Mouse (Mus musculus): ENCODE measurements around the gene BC025446. TPM values are rescaled to one million over a fixed set of nuclear protein-coding genes. Genes with fewer than 3 reads are reported as not detected.

The BC025446 gene
- not detected in 2 replicates for polyA plus RNA-seq (2012; rRNA removed)

- DNase-seq (ENCODE audit: extremely low spot score in 1 of 2, low spot score in 1 of 2) = no peak
These were observed at the start of gene BC025446 for GRCm38 (mm10) chr15:75215778-75216691. BC025446 (plus strand) TSS chr15:75216376.

GRCm38 (mm10) chr15:75175506-75175905 lies 40.7 kb upstream of the BC025446 start:
- DNase-seq (ENCODE audit: extremely low spot score in 1 of 2, low spot score in 1 of 2) = peak in 1 of 2 experiments; percentile 40

- DNase-seq (ENCODE audit: extremely low spot score in 1 of 2, low spot score in 1 of 2) = no peak
These were observed 29.9 kb upstream of the BC025446 start for GRCm38 (mm10) chr15:75186291-75186690.

DNA sequence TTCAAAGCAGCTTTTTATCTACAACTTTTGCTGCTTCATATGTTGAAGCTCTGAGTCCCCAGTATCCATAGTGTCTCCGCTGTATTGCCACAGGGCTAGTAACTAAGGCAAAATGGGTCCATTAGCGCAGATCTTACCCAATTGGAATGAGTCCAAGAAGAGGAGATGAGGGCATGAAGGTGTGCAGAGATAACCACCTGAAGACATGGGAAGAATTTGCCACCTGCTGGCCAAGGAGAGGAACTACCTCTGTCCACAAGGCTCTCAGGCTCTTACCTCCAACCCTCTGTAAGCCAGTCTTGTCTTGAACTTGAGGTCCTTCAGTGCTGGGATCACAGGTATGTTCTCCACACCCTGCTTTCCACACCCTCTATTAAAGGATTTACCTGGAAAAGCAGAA lies 27.1 kb upstream of the BC025446 start:
- peak in 1 of 2 experiments; percentile 15 for DNase-seq (ENCODE audit: extremely low spot score in 1 of 2, low spot score in 1 of 2)

DNA sequence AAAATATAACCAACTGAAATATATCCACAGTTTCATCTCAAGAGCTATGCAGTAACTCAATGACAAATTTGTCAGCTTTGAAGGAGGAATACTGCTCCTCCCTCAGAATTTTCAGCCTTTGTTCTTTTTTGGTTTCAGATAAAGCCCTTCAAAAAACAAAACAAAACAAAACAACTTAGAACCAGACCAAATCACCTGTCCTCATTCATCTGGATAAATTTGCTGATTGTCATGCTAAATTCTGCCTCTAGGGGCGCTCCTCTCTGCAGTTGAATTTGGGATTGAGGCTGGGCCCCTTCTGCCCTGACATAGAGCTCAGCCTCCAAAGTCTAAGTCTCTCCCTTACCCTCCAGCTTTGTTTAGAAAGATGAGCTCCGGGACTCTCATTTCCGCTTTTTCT lies 25.6 kb upstream of the BC025446 start:
- peak in 1 of 2 experiments; percentile 4 for DNase-seq (ENCODE audit: extremely low spot score in 1 of 2, low spot score in 1 of 2)

DNA sequence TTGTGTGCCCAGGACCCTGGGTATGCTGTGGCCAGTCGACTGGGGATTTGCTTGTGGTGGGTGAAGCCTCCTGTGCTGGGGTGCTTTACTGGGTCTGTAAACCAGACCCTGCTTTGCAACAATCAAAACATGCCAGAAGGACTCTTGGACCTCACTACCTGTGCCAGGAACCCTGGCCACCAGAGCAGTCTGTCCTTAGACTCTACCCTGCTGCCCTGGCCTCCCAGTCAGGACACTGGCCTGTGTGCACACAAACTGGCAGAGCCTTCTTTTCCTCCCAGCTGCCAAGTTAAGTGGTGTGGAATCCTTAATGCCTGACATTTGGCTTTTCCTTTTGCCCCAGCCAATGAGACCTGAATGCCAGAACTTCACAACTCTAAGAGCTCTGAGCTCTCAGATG lies 655 bp downstream of the BC025446 start:
- DNase-seq (ENCODE audit: extremely low spot score in 1 of 2, low spot score in 1 of 2) = no peak

GRCm38 (mm10) chr15:75221942-75222341 lies 5.8 kb downstream of the BC025446 start:
- DNase-seq (ENCODE audit: extremely low spot score in 1 of 2, low spot score in 1 of 2) = no peak

DNA sequence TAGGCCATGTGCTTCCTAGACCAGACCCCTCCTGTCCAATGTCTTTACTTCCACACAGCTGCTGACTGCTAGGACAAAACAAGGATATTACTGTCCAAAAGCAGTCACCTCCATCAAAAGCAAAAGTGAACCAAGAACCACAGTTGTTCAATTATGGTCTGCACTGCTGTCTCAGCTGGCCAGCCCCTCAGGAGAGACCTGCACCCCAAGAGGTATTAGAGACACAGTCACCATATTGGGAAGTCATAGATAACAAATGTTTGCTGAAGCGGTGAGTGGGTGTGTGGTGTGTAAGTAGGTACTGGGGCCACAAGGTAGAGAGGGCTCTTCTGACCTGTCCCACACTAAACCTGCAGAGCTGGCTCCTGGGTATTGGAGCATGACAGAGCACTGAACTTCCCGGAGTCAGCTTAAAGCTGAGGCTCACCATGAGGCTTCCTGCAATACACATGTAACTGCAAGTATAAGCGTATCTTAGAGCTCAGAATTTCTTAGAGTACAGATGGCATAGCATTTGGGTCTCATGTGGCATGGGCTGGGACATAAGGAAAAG lies 21.6 kb downstream of the BC025446 start:
- no peak for DNase-seq (ENCODE audit: extremely low spot score in 1 of 2, low spot score in 1 of 2)

GRCm38 (mm10) chr15:75240558-75240957 lies 24.4 kb downstream of the BC025446 start:
- no peak for DNase-seq (ENCODE audit: extremely low spot score in 1 of 2, low spot score in 1 of 2)

- DNase-seq (ENCODE audit: extremely low spot score in 1 of 2, low spot score in 1 of 2) = no peak
These were observed 26.8 kb downstream of the BC025446 start for GRCm38 (mm10) chr15:75242756-75243640.

DNA sequence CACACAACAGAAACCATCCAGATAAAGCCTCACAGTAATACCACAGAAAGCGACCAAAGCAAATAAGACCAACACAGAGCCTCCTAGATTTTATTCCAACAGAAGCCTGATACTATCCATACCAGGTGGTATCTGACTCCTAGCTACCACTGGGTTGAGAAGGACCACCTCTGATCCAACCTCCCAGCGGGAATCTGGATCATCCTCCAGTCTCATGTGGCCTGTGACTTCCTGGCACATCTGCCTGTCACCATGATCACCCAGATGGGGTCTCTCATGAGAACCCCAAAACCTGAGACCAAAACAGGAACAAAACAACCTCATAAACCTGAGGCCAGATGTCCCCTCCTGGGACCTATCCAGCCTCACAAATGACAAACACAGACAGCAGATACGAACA lies 38.5 kb downstream of the BC025446 start:
- no peak for DNase-seq (ENCODE audit: extremely low spot score in 1 of 2, low spot score in 1 of 2)

GRCm38 (mm10) chr15:75265863-75266262 lies 49.7 kb downstream of the BC025446 start:
- DNase-seq (ENCODE audit: extremely low spot score in 1 of 2, low spot score in 1 of 2) = no peak

DNA sequence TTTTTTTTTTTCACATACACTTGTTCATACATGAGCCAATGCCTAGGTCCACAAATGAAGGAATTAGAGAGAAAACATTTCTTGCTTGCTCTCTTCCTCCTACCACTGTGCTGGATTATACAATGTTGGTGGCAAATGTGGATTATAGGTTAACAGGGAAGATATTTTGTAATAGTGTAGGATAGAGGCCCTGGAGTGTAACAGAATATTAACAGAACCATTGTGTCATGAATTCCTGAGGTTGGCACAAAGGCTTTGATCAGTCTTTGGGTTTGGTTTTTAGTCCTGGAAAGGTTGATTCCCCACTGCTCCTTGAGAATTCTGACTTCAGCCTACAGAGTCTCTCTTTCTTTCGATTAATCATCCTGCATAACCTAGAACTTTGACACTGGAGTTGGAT lies 50.5 kb downstream of the BC025446 start:
- no peak for DNase-seq (ENCODE audit: extremely low spot score in 1 of 2, low spot score in 1 of 2)

DNA sequence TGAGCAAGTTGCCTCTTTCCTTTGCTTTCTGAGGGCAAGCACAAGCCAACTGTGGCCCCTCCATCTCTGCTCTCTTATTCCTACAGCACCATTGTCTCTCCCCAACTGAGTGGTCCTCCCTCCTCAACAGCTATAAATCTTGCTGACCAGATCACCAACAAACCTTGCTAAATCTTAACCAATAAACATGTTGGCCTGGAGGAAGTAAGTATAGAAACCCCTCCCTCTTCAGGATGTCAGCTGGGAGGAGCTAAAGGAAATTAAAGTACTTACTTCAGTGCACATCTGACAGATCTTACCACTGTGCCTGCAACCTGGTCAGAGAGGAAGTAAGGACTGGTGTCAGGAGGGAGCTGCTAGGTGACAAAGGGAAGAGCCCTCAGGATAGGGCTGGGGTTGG lies 51.9 kb downstream of the BC025446 start, which contains the start of gene Ly6f:
TSS of gene Ly6f (plus strand) at position 301 of the 400 bp plus-strand sequence.
- no peak for DNase-seq (ENCODE audit: extremely low spot score in 1 of 2, low spot score in 1 of 2)

GRCm38 (mm10) chr15:75268916-75269829 lies 53.0 kb downstream of the BC025446 start:
- DNase-seq (ENCODE audit: extremely low spot score in 1 of 2, low spot score in 1 of 2) = no peak

GRCm38 (mm10) chr15:75270169-75270568 lies 54.0 kb downstream of the BC025446 start:
- DNase-seq (ENCODE audit: extremely low spot score in 1 of 2, low spot score in 1 of 2) = no peak

DNA sequence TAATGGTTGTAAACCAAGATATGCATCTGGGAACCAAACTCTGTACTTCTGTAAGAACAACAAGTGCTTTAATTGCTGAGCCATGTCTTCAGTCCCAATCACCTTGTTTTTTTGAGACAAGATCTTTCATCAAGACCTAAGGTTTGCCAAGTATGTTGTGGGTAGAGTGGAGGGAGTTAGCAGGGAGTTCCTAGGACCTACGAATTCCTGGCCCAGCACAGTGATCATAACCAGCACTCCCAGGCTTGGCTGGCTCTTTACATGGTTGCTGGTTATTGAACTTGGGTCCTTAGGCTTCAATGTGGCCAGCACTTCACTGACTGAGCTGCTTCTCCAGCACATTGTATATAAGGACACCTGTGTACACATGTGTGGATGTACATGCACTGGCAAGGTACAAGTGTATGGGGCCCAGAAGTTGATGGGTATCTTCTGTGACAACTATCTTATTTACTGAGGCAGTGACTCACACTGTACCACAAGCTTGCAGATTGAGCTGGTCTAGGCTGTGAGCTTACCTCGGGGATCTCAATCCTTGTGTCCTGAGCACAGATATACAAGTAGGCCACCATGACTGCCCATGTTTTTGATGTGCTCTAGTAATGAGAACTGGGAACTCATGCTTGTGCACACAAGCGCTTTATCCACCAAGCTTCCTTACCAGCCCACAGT lies 54.7 kb downstream of the BC025446 start:
- DNase-seq (ENCODE audit: extremely low spot score in 1 of 2, low spot score in 1 of 2) = no peak

DNA sequence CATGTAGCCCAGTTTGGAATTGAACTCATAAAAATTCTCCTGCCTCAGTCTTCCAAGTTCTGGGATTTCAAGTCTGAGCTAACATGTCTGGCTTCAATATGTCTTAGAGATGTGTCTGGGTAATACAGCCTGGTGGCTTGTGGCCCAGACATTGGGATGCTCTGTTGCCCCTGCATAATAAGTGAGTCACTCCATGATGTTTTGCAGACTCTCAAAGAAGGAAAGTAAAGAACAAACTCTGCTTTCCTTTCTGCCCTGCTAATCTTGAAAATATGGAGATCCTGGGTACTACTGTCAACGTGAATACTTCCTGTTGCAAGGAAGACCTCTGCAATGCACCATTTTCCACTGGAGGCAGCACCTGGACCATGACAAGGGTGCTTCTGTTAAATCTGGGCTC lies 55.2 kb downstream of the BC025446 start:
- no peak for DNase-seq (ENCODE audit: extremely low spot score in 1 of 2, low spot score in 1 of 2)

DNA sequence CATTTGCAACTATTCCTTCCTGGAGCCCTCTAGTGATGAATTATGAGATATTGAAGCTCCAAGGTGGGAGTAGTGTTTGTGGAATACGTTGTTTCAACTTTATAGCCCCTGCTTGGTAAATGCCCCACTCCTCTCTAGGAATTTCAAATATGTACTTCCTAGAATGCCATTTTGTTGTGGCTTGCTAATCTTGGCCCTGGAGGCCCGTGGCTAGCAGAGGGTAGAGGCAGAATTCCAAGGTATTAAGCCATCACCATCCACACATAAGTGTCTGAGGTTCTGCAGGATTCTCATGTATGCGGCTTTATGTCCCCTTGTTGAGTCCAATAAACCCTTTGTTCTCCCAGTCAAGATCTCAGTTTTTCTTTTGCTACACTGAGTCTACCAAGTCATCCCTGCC lies 55.7 kb downstream of the BC025446 start:
- DNase-seq (ENCODE audit: extremely low spot score in 1 of 2, low spot score in 1 of 2) = no peak

Data from frontal cortex, adult 2 months (tissue).